Mouse (Mus musculus) limb, embryonic 14.5 days (tissue): ENCODE results near the gene Slc4a8. TPM values are rescaled to one million over a fixed set of nuclear protein-coding genes. Genes with fewer than 3 reads are reported as not detected.

Experiments used
- ATAC-seq: fragments of 200-750 bp; cut with Nextera tagmentation; 2 replicates; pipeline ENCODE4 v1.8.0; 2017; ENCODE audit warnings: low read depth, moderate number of reproducible peaks, moderate TSS enrichment; ENCODE audit not compliant: low FRiP score
- DNase-seq: peaks from one replicate; pipeline ENCODE4 v3.0.0-alpha.2; 2015; ENCODE audit warnings: low spot score
- H3K27ac ChIP-seq: fragments of 300-500 bp; sonication (generic); replicated peaks from 2 replicates; pipeline ENCODE4 v1.5.1; 2014; ENCODE audit warnings: low read depth, mild to moderate bottlenecking, low read length, moderate library complexity, mixed read lengths
- H3K27me3 ChIP-seq: fragments of 300-500 bp; sonication (generic); 2 replicates; pipeline ENCODE4 v1.6.1; 2014; ENCODE audit warnings: low read length, mixed read lengths; ENCODE audit not compliant: control insufficient read depth, insufficient read depth
- H3K36me3 ChIP-seq: fragments of 300-500 bp; sonication (generic); 2 replicates; pipeline ENCODE4 v1.6.1; 2014; ENCODE audit warnings: mild to moderate bottlenecking, low read length, moderate library complexity, mixed read lengths; ENCODE audit not compliant: control insufficient read depth, insufficient read depth
- H3K4me1 ChIP-seq: fragments of 300-500 bp; sonication (generic); 2 replicates; pipeline ENCODE4 v1.6.1; 2014; ENCODE audit warnings: antibody characterized with exemption, low read length, mixed read lengths; ENCODE audit not compliant: control insufficient read depth, insufficient read depth
- H3K4me2 ChIP-seq: fragments of 300-500 bp; sonication (generic); replicated peaks from 2 replicates; pipeline ENCODE4 v1.6.1; 2014; ENCODE audit warnings: low read depth, mild to moderate bottlenecking, low read length, moderate library complexity; ENCODE audit not compliant: severe bottlenecking
- H3K4me3 ChIP-seq: fragments of 300-500 bp; sonication (generic); replicated peaks from 2 replicates; pipeline ENCODE4 v1.5.1; 2014; ENCODE audit warnings: low read length
- H3K9ac ChIP-seq: fragments of 300-500 bp; sonication (generic); 2 replicates; pipeline ENCODE4 v1.6.1; 2014; ENCODE audit warnings: mild to moderate bottlenecking, low read depth, low read length, moderate library complexity; ENCODE audit not compliant: severe bottlenecking
- H3K9me3 ChIP-seq: fragments of 300-500 bp; sonication (generic); 2 replicates; pipeline ENCODE4 v1.6.1; 2016; ENCODE audit warnings: low read length; ENCODE audit not compliant: control insufficient read depth
- POLR2A ChIP-seq: fragments of 200-500 bp; IDR thresholded peaks from 2 replicates; pipeline ENCODE4 v1.8.0; 2012; ENCODE audit warnings: inconsistent platforms, mild to moderate bottlenecking, moderate library complexity, borderline replicate concordance; ENCODE audit not compliant: insufficient read depth, insufficient read length; ENCODE audit errors: extremely low read depth
- WGBS: fragments of 180-500 bp; shearing (Covaris S2); extraction: QIAGEN DNeasy Blood & Tissue Kit; methylation state at CpG from one replicate; pipeline ENCODE4 v1.1.7; 2014; 5-methylcytosine and 5-hydroxymethylcytosine counted together
- polyA plus RNA-seq, 2 experiments: library from polyadenylated mRNA; depleted of rRNA in 1 of 2; stranded (reverse) in 1 of 2; unstranded in 1 of 2; fragments of >200 nt; fragmentation: Nextera tagmentation in 1 of 2; extraction: Ambion mirVana in 1 of 2; gene quantifications; 2 replicates each; pipeline versions ENCODE4 v1.2.1 to v1.2.3; 2012 to 2014

Slc4a8 gene
- polyA plus RNA-seq, 2 experiments, result 2.9 to 3.8 TPM

DNA sequence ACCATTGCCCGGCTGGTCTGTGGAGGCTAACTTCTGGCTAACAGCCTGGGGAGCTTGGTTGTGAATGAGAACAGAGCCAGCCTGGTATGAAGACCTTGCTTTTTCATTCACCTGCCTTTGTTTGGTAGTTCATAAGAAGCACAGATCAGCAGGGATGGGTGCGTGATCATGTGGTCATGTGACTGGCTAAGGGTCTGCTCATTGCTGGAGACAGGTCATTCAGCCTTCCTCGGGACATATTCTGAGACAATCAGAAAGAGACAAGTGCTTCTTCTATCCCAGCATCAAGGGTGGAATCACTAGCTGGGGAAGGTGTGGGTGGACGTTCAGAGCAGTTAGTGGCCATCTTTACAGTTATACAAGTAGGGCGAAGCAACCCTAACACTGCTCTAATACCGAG is 22.1 kb upstream of the Slc4a8 start:
- H3K4me2 ChIP-seq, result no peak overlapping the region
- WGBS, result 86% methylated on average over 6 of the region's 6 CpGs
- no peaks in the 10 kb centered on the region for H3K36me3 ChIP-seq
- TF ChIP-seq POLR2A, result no peak
- H3K27ac ChIP-seq, result no peak overlapping the region
- H3K4me3 ChIP-seq, result no peak overlapping the region
- no peaks in the 10 kb centered on the region for H3K4me1 ChIP-seq
- H3K9ac ChIP-seq, result no peak overlapping the region
- no peak for ATAC-seq
- no peaks in the 10 kb centered on the region for H3K9me3 ChIP-seq
- DNase-seq, result no peak
- H3K27me3 ChIP-seq, result no peaks in the 10 kb centered on the region

DNA sequence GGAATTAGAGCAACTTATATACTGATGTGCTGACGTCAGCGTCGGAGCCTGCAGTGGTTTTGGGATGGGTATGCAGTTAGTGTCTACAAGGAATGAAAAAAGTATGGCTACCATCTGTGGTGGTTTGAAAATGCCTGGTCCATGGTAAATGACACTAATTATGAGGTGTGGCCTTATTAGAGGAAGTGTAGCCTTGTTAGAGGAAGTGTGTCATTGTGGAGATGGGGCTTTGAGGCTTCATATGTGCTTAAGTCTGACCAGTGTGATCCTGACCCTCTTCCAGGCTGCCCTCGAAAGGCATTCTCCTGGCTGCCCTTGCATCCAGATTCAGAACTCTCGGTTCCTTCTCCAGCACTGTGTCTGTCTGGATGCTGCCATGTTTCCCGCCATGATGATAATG is 18.3 kb upstream of the Slc4a8 start:
- Histone ChIP-seq H3K9me3 (no peaks in the 10 kb centered on the region), H3K4me2 (no peak overlapping the region), H3K9ac (no peak overlapping the region), H3K27ac (no peak overlapping the region), H3K4me1 (no peaks in the 10 kb centered on the region), H3K4me3 (no peak overlapping the region), H3K27me3 (no peaks in the 10 kb centered on the region), H3K36me3 (no peaks in the 10 kb centered on the region)
- ATAC-seq, result no peak
- DNase-seq, result no peak
- WGBS, result 92% methylated on average over 6 of the region's 6 CpGs
- no peak for TF ChIP-seq POLR2A

DNA sequence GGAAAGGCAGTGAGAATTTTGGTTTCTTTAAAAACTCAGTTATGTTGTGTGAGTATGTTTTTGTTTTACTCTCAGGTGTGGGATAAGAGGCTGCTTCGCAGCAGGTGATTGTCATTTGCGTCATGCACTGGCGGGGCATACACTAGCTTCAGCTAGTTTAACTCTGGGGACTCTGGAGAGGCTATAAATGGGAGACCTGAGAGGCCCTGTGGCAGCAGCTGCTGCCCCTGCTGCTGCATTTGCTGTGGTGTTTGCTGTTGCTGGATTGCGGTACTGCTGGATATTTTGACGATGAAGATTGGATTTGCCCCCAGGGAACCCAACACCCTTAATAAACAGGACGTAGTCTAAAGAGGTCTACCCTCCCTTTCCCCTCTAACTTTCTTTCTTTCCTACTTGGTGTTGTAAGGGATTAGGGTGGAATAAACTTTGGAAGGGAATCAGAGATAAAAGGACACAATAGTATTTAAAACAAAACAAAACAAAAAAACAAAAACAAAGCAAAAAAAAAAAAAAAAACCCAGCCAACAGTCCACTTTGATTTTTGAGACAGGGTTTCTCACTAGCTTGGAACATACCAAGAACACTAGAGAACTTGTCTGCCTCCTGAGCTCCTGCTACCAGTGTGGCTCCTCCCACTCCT is 14.9 kb upstream of the Slc4a8 start:
- no peaks in the 10 kb centered on the region for H3K27me3 ChIP-seq
- H3K9me3 ChIP-seq, result no peaks in the 10 kb centered on the region
- peak overlapping the region; percentile 27 for H3K4me3 ChIP-seq
- H3K36me3 ChIP-seq, result no peaks in the 10 kb centered on the region
- WGBS, result 22% methylated on average over 6 of the region's 6 CpGs
- DNase-seq, result no peak
- no peaks in the 10 kb centered on the region for H3K4me1 ChIP-seq
- H3K9ac ChIP-seq, result no peak overlapping the region
- peak; percentile 47; the same call in 1 of the 2 replicates for ATAC-seq
- no peak overlapping the region for H3K27ac ChIP-seq
- no peak for TF ChIP-seq POLR2A
- H3K4me2 ChIP-seq, result peak overlapping the region; percentile 56

DNA sequence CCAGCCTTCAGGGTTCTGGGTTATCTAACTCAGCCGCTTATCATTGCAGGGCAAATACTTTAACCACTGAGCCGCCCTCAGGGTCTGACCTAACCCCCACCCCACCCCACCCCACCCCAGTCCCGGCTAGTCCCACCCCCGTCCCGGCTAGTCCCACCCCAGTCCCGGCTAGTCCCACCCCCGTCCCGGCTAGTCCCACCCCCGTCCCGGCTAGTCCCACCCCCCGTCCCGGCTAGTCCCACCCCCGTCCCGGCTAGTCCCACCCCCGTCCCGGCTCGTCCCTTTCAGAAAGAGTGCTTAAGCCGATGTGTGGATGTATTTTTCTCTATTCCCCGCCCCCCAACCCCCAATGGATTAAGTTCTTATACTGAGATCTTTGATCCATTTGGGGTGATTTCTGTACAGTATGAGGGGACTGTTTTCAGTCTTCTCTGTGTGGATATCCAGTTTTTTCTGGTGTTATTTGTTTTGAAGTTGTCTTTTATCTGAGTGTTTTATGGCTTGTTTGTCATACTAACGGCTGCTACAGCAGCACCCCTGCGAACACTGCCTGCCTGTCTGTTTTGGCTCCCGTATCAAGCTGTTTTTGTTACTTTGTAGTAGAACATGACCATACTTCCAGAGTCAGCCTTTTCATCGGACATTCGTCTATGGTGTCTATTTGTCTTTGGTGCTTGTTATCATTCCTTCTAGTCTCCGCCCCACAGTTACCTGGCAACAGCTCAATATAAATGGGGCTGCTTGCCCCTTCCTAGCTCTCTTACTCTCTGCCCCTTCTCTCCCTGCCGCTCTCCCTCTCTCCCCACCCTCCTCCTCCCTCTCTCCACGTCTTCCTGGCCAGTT is 14.2 kb upstream of the Slc4a8 start:
- H3K27ac ChIP-seq, result no peak overlapping the region
- H3K4me2 ChIP-seq, result peak overlapping the region; percentile 56
- H3K27me3 ChIP-seq, result no peaks in the 10 kb centered on the region
- DNase-seq (peak; percentile 24), ATAC-seq (no peak)
- 3% methylated on average over 26 of the region's 27 CpGs for WGBS
- no peaks in the 10 kb centered on the region for H3K36me3 ChIP-seq
- TF ChIP-seq POLR2A, result no peak
- no peaks in the 10 kb centered on the region for H3K4me1 ChIP-seq
- no peaks in the 10 kb centered on the region for H3K9me3 ChIP-seq
- H3K4me3 ChIP-seq, result peak overlapping the region; percentile 27
- H3K9ac ChIP-seq, result no peak overlapping the region

DNA sequence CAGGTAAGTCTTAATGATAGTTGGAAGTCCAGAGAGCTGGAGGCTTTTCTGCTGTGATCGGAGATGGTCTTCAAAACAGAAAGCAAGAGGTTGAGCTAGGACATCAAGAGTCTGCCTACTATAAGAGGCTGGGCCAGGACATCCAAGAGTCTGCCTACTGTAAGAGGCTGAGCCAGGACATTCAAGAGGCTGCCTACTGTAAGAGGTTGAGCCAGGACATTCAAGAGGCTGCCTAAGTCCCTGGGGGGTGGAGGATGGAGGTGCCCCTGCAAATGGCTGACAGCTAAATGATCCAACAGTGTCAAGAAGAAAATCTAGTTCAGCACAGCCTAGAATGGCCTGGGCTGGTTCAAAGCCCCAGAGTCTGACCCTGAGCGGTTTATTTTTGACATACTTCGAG is 13.0 kb upstream of the Slc4a8 start:
- 94% methylated on average over 3 of the region's 3 CpGs for WGBS

More for the DNA sequence above, 13.0 kb upstream of the Slc4a8 start:
- Histone ChIP-seq H3K27ac (no peak overlapping the region), H3K4me3 (no peak overlapping the region), H3K9ac (no peak overlapping the region), H3K4me2 (no peak overlapping the region), H3K27me3 (no peaks in the 10 kb centered on the region), H3K9me3 (no peaks in the 10 kb centered on the region), H3K4me1 (no peaks in the 10 kb centered on the region), H3K36me3 (no peaks in the 10 kb centered on the region)
- TF ChIP-seq POLR2A, result no peak
- DNase-seq (no peak), ATAC-seq (no peak)
